Mouse (Mus musculus) heart, postnatal 14 days (tissue): ENCODE measurements at regions not wholly inside any gene's neighbourhood (a gene's known extent, or its start where the extent isn't known, plus 50 kb on each side); places are given as distances from the start of the nearest gene placed in this dataset.

Experiments
- DNase-seq, 2 experiments: peaks; one replicate each; pipeline ENCODE4 v3.0.0; 2021 to 2022
- intact Hi-C: fragments of 180-260 bp; cut with DNase I; formaldehyde crosslinking; loops from one replicate; pipeline ENCODE4 v1.15.1; 2025

GRCm38 (mm10) chr2:174178801-174179200 is 68.7 kb downstream of the Npepl1 start:
- intact Hi-C loops: no loop called here
- DNase-seq: no peak

- intact Hi-C loops: no loop called here
- no peak for DNase-seq
These were observed 74.6 kb downstream of the Npepl1 start for GRCm38 (mm10) chr2:174184797-174185196.

- no peak for DNase-seq
- intact Hi-C loops: no loop called here
These were observed 80.9 kb downstream of the Npepl1 start for GRCm38 (mm10) chr2:174191071-174191470.

- intact Hi-C loops: no loop called here
- no peak for DNase-seq
These were observed 81.4 kb downstream of the Npepl1 start for GRCm38 (mm10) chr2:174191516-174191915.

- DNase-seq: no peak
- intact Hi-C loops: no loop called here
These were observed 81.9 kb downstream of the Npepl1 start for GRCm38 (mm10) chr2:174192026-174192425.

- peak in 1 of 2 experiments; percentile 7 for DNase-seq
- intact Hi-C loops: no loop called here
These were observed 83.4 kb downstream of the Npepl1 start for GRCm38 (mm10) chr2:174193506-174193905.

- intact Hi-C loops: no loop called here
- no peak for DNase-seq
These were observed 85.5 kb downstream of the Npepl1 start for GRCm38 (mm10) chr2:174195651-174196050.

- no peak for DNase-seq
- intact Hi-C loops: no loop called here
These were observed 86.6 kb downstream of the Npepl1 start for GRCm38 (mm10) chr2:174196696-174197215.

DNA sequence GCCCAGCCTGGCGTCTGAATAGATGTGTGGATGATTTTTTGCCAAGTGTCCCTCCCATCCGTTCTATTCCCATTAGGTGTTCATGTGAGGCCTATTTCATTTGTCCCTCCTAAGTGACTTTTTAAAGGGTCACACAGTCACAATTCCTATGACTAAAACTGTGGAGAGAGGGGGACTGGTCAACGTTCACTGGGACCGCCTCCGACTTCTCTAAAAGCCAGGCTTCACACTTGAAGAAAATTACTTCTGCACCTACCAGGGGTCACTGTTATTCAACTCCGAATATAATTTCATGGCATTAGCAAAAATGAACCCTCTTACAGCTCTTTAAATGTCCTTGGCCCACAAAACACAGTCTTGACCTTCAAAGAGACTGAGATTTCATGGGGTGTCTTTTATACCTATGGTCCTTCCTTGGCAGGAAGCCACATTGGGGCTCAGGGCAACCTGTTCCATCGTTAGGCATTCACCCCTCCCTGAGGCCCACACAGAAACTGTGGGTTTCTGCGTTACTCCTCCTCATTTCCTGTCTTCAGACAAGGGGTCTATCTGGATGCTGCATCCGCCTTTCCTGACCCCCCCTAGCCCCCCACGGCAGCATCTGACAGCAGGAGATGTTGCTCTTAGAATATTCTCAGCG is 86.7 kb upstream of the Gnas start:
- no peak for DNase-seq
- intact Hi-C loops: no loop called here

DNA sequence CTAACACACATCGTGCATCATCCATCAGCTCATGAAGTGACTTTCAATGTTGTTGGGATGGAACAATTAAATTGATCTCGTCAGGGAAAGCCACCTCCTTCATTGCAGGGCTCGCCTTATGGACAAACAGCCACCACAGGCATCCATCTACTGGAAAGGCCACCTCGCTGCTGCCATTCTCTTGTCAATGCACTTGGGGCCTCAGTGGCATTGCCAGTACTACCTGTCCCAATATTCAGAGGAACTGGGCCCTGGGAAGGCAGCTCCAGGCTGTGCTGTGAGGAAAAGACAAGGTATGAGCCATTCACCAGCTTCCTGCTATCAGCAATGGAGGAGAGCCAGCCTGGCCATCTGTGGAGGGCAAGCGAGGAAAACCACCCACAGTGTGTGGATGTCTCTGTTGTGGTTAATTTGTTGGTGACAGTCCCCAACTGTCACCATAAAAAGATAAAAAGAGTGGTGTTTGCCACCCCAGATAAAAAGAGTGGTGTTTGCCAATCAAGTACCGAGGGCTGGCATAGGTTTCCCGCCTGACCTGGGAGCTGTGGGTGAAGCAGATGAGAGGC is 85.6 kb upstream of the Gnas start:
- no peak for DNase-seq
- intact Hi-C loops: no loop called here

DNA sequence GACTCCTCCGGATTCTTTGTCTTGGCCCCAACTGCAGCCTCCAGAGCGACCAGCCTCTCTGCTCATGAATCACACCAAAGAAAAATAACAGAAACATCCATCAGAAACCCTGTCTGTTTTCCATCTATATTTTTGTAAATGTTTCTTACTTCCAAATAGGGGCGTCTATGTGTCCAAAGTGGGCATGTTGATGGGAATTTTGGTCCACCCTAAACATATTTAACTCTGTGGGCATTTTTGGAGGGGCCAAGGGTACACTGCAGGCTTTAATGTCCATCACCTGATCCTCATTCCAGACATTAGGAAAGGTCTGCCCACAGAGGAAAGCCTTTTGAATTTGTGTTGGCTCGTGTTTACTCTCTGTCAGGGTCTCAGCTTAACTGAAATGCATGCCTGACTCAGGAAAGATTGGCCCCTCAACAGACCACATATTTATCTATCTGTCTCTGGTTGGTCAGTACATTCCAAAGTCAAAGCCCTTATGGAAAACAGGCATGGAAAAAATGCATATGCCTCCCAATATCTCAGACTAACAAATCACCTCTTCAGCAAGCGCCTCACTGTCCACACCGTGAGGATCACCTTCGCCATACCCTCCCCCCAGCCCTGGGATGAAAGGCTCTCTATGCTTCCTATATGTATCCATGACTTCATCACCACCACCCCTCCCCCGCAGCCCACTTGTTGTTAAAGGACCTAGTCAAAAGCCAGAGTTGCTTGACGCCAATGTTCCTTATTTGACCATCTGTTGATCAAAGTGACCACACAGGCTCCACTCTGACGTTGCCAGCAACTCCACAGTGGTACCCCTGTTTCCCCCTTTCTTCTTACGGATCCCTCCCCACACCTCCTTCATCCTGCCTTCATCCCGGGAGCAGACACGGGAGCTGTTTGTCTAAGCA is 83.9 kb upstream of the Gnas start:
- intact Hi-C loops: no loop called here
- DNase-seq: no peak

DNA sequence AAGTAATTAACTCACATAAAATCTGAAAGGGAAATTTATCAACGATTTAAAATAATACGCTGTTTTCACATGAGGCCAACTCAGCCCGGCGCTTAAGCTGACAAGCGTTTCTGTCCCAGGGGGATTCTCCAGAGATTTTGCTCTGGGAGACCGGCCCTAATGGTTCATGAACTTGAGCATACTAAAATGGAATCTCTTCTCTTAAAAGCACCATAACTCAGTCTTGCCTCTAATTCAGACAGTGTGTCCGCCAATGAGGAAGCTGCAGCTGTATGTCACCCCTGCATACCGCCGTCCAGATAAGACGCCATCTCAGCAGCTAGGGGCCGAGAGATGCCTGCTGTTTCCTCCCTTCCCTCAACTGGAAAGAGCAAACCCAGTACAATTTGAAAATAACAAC is 80.7 kb upstream of the Gnas start:
- DNase-seq: peak; percentile 4 to 5

DNA sequence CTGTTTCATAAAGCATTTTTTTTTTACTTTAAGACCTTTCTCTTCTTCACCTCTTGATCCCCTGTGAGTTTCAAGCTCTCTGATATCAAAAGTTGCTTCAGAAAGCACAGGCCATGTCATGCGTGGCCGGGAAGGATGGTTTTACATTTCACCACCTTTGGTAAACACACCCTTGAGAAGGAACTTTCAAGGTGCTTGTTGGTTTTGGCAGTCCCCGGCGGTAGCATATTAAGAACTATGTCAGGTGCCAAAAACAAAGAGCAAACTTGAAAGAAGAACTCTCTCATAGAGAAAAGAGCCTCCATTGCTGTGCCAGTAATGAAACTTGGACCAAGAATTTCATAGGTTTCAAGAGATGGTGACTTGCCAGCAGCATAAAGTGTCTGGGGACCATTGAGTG is 72.4 kb upstream of the Gnas start:
- no peak for DNase-seq
- intact Hi-C loops: no loop called here

More for the DNA sequence above, 80.7 kb upstream of the Gnas start:
- intact Hi-C loops: no loop called here

- no peak for DNase-seq
- intact Hi-C loops: no loop called here
These were observed 57.5 kb upstream of the Gnas start for GRCm38 (mm10) chr2:174226660-174227059.
